Mouse (Mus musculus): ENCODE measurements around the gene Unc5a. TPM values are rescaled to one million over a fixed set of nuclear protein-coding genes. Genes with fewer than 3 reads are reported as not detected.

Gene Unc5a
- total RNA-seq, 2 experiments from 2014 or later: 3.5 to 4.2 TPM

GRCm38 (mm10) chr13:54951166-54951565 is 2.0 kb downstream of the Unc5a start:
- DNase-seq: no peak
- intact Hi-C loops (cut with DNase I; ENCODE audit: low total_unique reads): no loop called here

GRCm38 (mm10) chr13:54954745-54955144 is 5.5 kb downstream of the Unc5a start:
- no peak for DNase-seq
- intact Hi-C loops (cut with DNase I; ENCODE audit: low total_unique reads): no loop called here

- DNase-seq: peak; percentile 33
- intact Hi-C loops (cut with DNase I; ENCODE audit: low total_unique reads): no loop called here
These were observed 6.7 kb downstream of the Unc5a start for GRCm38 (mm10) chr13:54955695-54956471.

GRCm38 (mm10) chr13:54957281-54957680 is 8.1 kb downstream of the Unc5a start:
- DNase-seq: no peak
- intact Hi-C loops (cut with DNase I; ENCODE audit: low total_unique reads): no loop called here

GRCm38 (mm10) chr13:54959059-54959701 is 10.0 kb downstream of the Unc5a start:
- intact Hi-C loops (cut with DNase I; ENCODE audit: low total_unique reads): no loop called here
- no peak for DNase-seq

- intact Hi-C loops (cut with DNase I; ENCODE audit: low total_unique reads): loop anchor here (10.0 kb wide), 1 partner anchor 155 kb away; no protein-coding TSS in a partner anchor
- DNase-seq: no peak
These were observed 10.6 kb downstream of the Unc5a start for GRCm38 (mm10) chr13:54959842-54960241.

GRCm38 (mm10) chr13:54960491-54960890 is 11.3 kb downstream of the Unc5a start:
- no peak for DNase-seq
- intact Hi-C loops (cut with DNase I; ENCODE audit: low total_unique reads): loop anchor here (10.0 kb wide), 1 partner anchor 156 kb away; no protein-coding TSS in a partner anchor

GRCm38 (mm10) chr13:54965256-54965655 is 16.0 kb downstream of the Unc5a start:
- intact Hi-C loops (cut with DNase I; ENCODE audit: low total_unique reads): loop anchor here (10.0 kb wide), 1 partner anchor 160 kb away; no protein-coding TSS in a partner anchor
- no peak for DNase-seq

GRCm38 (mm10) chr13:54967501-54967900 is 18.3 kb downstream of the Unc5a start:
- DNase-seq: no peak
- intact Hi-C loops (cut with DNase I; ENCODE audit: low total_unique reads): loop anchor here (10.0 kb wide), 1 partner anchor 163 kb away; no protein-coding TSS in a partner anchor

GRCm38 (mm10) chr13:54968636-54969035 is 19.4 kb downstream of the Unc5a start:
- intact Hi-C loops (cut with DNase I; ENCODE audit: low total_unique reads): loop anchor here (10.0 kb wide), 1 partner anchor 164 kb away; no protein-coding TSS in a partner anchor
- DNase-seq: no peak

- intact Hi-C loops (cut with DNase I; ENCODE audit: low total_unique reads): loop anchor here (10.0 kb wide), 1 partner anchor 165 kb away; no protein-coding TSS in a partner anchor
These were observed 20.3 kb downstream of the Unc5a start for GRCm38 (mm10) chr13:54969513-54969912.

GRCm38 (mm10) chr13:54970521-54971247 is 21.5 kb downstream of the Unc5a start:
- intact Hi-C loops (cut with DNase I; ENCODE audit: low total_unique reads): no loop called here
- DNase-seq: peak; percentile 24

More at GRCm38 (mm10) chr13:54969513-54969912, 20.3 kb downstream of the Unc5a start:
- DNase-seq: no peak

- DNase-seq: no peak
- intact Hi-C loops (cut with DNase I; ENCODE audit: low total_unique reads): no loop called here
These were observed 26.3 kb downstream of the Unc5a start for GRCm38 (mm10) chr13:54975546-54975945.

- intact Hi-C loops (cut with DNase I; ENCODE audit: low total_unique reads): no loop called here
- DNase-seq: no peak
These were observed 29.6 kb downstream of the Unc5a start for GRCm38 (mm10) chr13:54978804-54979203.

GRCm38 (mm10) chr13:54980957-54981356 is 31.7 kb downstream of the Unc5a start:
- no peak for DNase-seq
- intact Hi-C loops (cut with DNase I; ENCODE audit: low total_unique reads): no loop called here

- intact Hi-C loops (cut with DNase I; ENCODE audit: low total_unique reads): no loop called here
- DNase-seq: no peak
These were observed 33.8 kb downstream of the Unc5a start for GRCm38 (mm10) chr13:54983001-54983400.

- DNase-seq: no peak
- intact Hi-C loops (cut with DNase I; ENCODE audit: low total_unique reads): no loop called here
These were observed 34.4 kb downstream of the Unc5a start for GRCm38 (mm10) chr13:54983614-54984013.

GRCm38 (mm10) chr13:54987405-54987804 is 38.2 kb downstream of the Unc5a start:
- DNase-seq: no peak
- intact Hi-C loops (cut with DNase I; ENCODE audit: low total_unique reads): no loop called here

- DNase-seq: no peak
- intact Hi-C loops (cut with DNase I; ENCODE audit: low total_unique reads): no loop called here
These were observed 39.1 kb downstream of the Unc5a start for GRCm38 (mm10) chr13:54988181-54988760.

GRCm38 (mm10) chr13:54992215-54992614 is 43.0 kb downstream of the Unc5a start:
- intact Hi-C loops (cut with DNase I; ENCODE audit: low total_unique reads): no loop called here
- DNase-seq: no peak

Measured in gastrocnemius, postnatal 14 days (tissue).